Mouse (Mus musculus) lung, postnatal 0 days (tissue): ENCODE results near the gene Nacc1.

Experiments
- CTCF ChIP-seq: IDR thresholded peaks from 2 replicates; pipeline ENCODE4 v1.5.1; 2016; ENCODE audit warnings: antibody characterized with exemption, mild to moderate bottlenecking
- EP300 ChIP-seq: IDR thresholded peaks from 2 replicates; pipeline ENCODE4 v1.6.1; 2016; ENCODE audit warnings: antibody characterized with exemption, mild to moderate bottlenecking, control low read depth

- no peak for TF ChIP-seq CTCF
- no peak for TF ChIP-seq EP300
Observed at GRCm38 (mm10) chr8:84640617-84641294, 46.9 kb downstream of the Nacc1 start.
